Mouse (Mus musculus) liver, embryonic 16.5 days (tissue): ENCODE results near the gene Adcy1. TPM values are rescaled to one million over a fixed set of nuclear protein-coding genes. Genes with fewer than 3 reads are reported as not detected.
A peak's percentile ranks its signal among the peaks of the same experiment; 100 is the strongest.

Experiments used
- ATAC-seq: fragments of 200-750 bp; cut with Nextera tagmentation; 2 replicates; pipeline ENCODE4 v1.8.0; 2017; ENCODE audit warnings: low read depth, mild to moderate bottlenecking, moderate number of reproducible peaks, moderate library complexity
- H3K27ac ChIP-seq: fragments of 300-500 bp; sonication (generic); 2 replicates; pipeline ENCODE4 v1.5.1; 2014; ENCODE audit warnings: mild to moderate bottlenecking, low read length
- H3K27me3 ChIP-seq: fragments of 300-500 bp; sonication (generic); 2 replicates; pipeline ENCODE4 v1.6.1; 2014; ENCODE audit warnings: low read depth, low read length, mixed read lengths; ENCODE audit not compliant: control insufficient read depth, insufficient read depth
- H3K36me3 ChIP-seq: fragments of 300-500 bp; sonication (generic); 2 replicates; pipeline ENCODE4 v1.6.1; 2014; ENCODE audit warnings: mild to moderate bottlenecking; ENCODE audit not compliant: control insufficient read depth, insufficient read depth
- H3K4me1 ChIP-seq: fragments of 300-500 bp; sonication (generic); 2 replicates; pipeline ENCODE4 v1.6.1; 2014; ENCODE audit warnings: low read depth, low read length, mixed read lengths; ENCODE audit not compliant: control insufficient read depth
- H3K4me2 ChIP-seq: fragments of 300-500 bp; sonication (generic); 2 replicates; pipeline ENCODE4 v1.6.1; 2014; ENCODE audit warnings: low read depth, low read length, mixed read lengths
- H3K4me3 ChIP-seq: fragments of 300-500 bp; sonication (generic); 2 replicates; pipeline ENCODE4 v1.5.1; 2014; ENCODE audit warnings: low read depth, mild to moderate bottlenecking, low read length
- H3K9ac ChIP-seq: fragments of 300-500 bp; sonication (generic); 2 replicates; pipeline ENCODE4 v1.6.1; 2014; ENCODE audit warnings: low read depth, low read length
- H3K9me3 ChIP-seq: fragments of 300-500 bp; sonication (generic); replicated peaks from 2 replicates; pipeline ENCODE4 v1.6.1; 2016; ENCODE audit warnings: low read length; ENCODE audit not compliant: control insufficient read depth
- WGBS: fragments of 180-500 bp; shearing (Covaris S2); extraction: QIAGEN DNeasy Blood & Tissue Kit; methylation state at CpG from one replicate; pipeline ENCODE4 v1.1.7; 2014; ENCODE audit not compliant: insufficient replicate concordance; 5-methylcytosine and 5-hydroxymethylcytosine counted together
- polyA plus RNA-seq: library from polyadenylated mRNA; unstranded; fragments of >200 nt; fragmentation: Nextera tagmentation; extraction: Ambion mirVana; gene quantifications from 2 replicates; pipeline ENCODE4 v1.2.1, GENCODE M21; 2015

Gene Adcy1
- polyA plus RNA-seq, 1 experiment from 2014 or later: 0.31 TPM

DNA sequence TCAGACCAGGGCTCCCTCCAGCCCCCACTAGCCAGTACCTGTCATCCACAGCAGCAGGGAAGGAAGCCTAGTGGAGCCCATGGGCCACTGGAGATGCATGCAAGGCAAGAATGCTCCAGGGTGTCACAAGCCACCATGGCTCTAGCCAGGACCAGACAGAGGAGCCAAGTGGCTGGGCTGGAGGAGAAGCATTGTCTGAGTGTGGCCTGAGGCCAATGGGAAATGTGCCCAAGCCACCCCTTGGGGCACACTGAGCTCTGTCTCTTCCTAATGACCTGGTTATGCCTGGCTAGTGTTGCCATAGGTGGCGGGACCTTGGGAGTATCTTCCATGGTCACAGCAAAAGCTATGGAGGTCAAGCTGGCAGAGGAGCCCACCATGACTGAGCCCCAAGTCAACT is 106.4 kb downstream of the Adcy1 start:
- ATAC-seq: no peak
- WGBS: 43% methylated on average over 1 of the region's 1 CpGs

DNA sequence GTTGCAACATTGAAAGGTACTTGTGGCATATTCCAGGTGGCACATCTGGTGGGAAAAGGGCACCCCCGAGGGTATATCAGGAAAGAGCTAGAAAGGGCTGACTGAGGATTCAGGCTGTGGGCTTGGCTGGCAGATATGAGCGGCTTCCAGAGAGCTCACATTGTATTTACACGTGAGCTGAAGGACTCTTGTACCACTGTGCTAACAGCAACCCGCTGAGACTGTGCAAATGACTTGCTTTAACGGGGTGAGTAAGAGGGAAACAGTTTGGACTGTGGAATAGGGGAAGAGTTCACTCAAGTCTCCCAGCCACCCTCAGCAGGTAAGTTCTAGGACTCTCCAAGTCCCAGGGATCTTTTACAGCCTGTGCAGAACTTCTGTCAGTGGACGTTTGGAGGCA is 110.4 kb downstream of the Adcy1 start:
- H3K27ac ChIP-seq: no peak overlapping the region
- ATAC-seq: no peak
- no peaks in the 10 kb centered on the region for H3K27me3 ChIP-seq
- H3K36me3 ChIP-seq: no peaks in the 10 kb centered on the region
- H3K9me3 ChIP-seq: no peaks in the 10 kb centered on the region
- no peak overlapping the region for H3K9ac ChIP-seq
- WGBS: 46% methylated on average over 6 of the region's 6 CpGs
- no peak overlapping the region for H3K4me3 ChIP-seq
- no peak overlapping the region for H3K4me2 ChIP-seq
- no peaks in the 10 kb centered on the region for H3K4me1 ChIP-seq

More for the DNA sequence above, 106.4 kb downstream of the Adcy1 start:
- H3K4me1 ChIP-seq: no peaks in the 10 kb centered on the region
- no peak overlapping the region for H3K4me3 ChIP-seq
- H3K27ac ChIP-seq: no peak overlapping the region
- H3K4me2 ChIP-seq: no peak overlapping the region
- H3K9me3 ChIP-seq: no peaks in the 10 kb centered on the region
- H3K27me3 ChIP-seq: no peaks in the 10 kb centered on the region
- no peaks in the 10 kb centered on the region for H3K36me3 ChIP-seq
- H3K9ac ChIP-seq: no peak overlapping the region

DNA sequence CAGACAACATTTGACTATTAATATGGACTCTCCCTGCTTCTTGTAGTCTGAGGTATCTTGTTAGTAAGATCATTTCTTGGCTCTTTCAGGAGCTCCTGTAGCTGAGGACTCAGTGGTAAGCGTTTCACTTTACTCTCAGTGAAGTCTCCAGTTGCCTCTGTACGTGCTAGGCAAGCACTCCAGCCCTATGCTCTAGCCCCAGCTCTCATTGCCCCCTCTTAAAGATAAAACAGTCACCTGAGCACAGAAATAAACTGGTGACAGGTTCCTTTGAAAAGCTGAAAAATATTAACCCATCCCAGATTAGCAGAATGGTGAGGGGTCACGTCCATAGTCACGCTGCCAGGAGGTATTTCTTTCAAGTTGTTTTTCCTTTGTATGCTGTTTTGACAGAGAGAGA is 115.4 kb downstream of the Adcy1 start:
- H3K27me3 ChIP-seq: no peaks in the 10 kb centered on the region

DNA sequence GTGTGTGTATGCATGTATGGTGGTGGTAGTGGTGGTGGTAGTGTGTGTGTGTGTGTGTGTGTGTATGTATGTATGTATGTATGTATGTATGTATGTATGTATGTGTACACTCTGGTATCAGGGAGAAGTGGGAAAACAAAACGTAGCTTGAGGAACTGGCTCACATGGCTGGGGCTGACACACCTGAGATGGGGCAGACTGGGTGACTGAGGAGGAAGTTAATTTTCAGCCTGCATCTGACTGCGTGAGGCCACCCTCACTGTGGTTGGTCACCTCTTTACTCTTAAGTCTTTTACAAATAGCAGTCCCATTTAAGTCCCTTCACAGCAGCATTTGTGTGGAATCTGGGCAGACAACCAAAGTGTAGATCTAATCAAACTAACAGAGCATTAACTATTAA is 116.0 kb downstream of the Adcy1 start:
- no peak for ATAC-seq
- Histone ChIP-seq H3K4me1 (no peaks in the 10 kb centered on the region), H3K4me3 (no peak overlapping the region), H3K9ac (no peak overlapping the region), H3K36me3 (no peaks in the 10 kb centered on the region), H3K9me3 (no peaks in the 10 kb centered on the region), H3K27ac (no peak overlapping the region), H3K27me3 (no peaks in the 10 kb centered on the region), H3K4me2 (no peak overlapping the region)
- 39% methylated on average over 2 of the region's 2 CpGs for WGBS

More for the DNA sequence above, 115.4 kb downstream of the Adcy1 start:
- WGBS: 52% methylated on average over 4 of the region's 4 CpGs
- Histone ChIP-seq H3K9me3 (no peaks in the 10 kb centered on the region), H3K4me2 (no peak overlapping the region), H3K9ac (no peak overlapping the region), H3K4me3 (no peak overlapping the region), H3K36me3 (no peaks in the 10 kb centered on the region), H3K27ac (no peak overlapping the region), H3K4me1 (no peaks in the 10 kb centered on the region)
- 0 out of 2 replicates have a peak, but pooled peaks have one; percentile 24 for ATAC-seq

DNA sequence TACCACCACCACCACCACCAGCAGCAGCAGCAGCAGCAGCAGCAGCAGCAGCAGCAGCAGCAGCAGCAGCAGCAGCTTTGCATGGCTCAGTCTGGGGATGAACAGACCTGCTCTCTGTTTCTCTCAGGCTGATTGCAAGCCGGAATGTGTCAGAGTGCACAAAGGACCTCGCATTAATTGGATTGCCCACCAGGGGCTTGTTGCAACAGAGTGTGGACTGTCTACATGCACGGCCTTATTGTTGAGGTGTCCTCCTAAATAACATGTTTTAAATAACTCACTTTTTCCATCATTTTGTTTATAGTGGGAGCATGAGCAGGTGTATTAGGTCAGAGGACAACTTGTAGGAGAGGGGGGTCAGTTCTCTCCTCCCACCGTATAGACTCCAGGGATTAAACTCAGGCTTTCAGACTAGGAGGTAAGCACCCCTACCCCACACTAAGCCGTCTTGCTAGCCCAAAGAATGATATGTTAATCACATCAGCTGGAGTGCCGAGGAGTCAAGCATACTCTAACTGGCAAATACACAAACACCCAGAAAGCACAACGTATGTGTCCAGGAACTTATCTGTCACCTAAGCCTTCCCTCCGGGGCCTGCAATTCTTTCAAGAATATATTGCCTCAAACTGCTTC is 119.2 kb downstream of the Adcy1 start:
- Histone ChIP-seq H3K4me1 (no peaks in the 10 kb centered on the region), H3K27ac (no peak overlapping the region), H3K27me3 (no peaks in the 10 kb centered on the region), H3K4me2 (no peak overlapping the region), H3K4me3 (no peak overlapping the region), H3K9ac (no peak overlapping the region), H3K36me3 (no peaks in the 10 kb centered on the region), H3K9me3 (no peaks in the 10 kb centered on the region)
- 54% methylated on average over 8 of the region's 8 CpGs for WGBS
- no peak for ATAC-seq

DNA sequence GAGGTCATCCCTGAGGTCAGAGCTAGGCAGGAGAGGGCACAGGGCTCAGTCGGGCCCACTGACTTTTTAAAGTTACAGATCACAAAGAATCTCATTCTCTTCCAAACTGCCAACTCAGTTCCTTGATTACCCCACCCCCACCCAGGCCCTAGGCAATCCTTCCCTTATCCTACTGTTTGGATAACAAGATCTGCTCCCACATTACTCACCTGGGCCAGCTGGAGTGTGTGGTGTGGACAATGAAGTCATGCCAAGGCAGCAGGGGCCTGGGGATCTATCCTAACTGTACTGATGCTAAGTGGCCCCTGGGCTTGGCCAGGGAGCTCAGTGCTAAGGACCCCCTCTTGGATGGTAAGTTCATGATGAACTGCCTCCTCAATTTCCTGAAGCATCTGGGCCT is 121.1 kb downstream of the Adcy1 start:
- no peak for ATAC-seq
- no peak overlapping the region for H3K4me2 ChIP-seq
- 32% methylated on average over 1 of the region's 1 CpGs for WGBS

DNA sequence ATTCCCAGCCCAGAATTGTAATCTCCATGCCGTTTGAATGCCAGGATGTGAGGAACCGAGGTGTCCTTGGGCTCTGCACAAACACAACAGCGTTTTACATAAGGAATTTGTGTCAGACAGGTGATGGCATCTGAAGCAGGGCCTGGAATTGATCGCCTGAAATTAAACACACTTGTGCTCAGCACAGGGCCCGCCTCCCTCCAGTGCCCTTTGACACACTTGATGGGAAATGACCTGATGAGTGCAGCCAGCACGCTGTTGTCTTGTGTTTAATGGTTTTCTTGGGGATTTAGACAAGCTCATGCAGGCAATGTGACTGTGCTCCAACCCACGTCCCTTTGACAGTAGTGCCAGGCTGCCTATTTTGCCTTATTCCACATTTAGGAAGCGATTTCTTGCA is 124.2 kb downstream of the Adcy1 start:
- Histone ChIP-seq H3K9me3 (no peaks in the 10 kb centered on the region), H3K4me3 (no peak overlapping the region), H3K27ac (no peak overlapping the region), H3K27me3 (no peaks in the 10 kb centered on the region), H3K4me1 (no peaks in the 10 kb centered on the region; the same call in 1 of the 2 replicates), H3K36me3 (no peaks in the 10 kb centered on the region), H3K9ac (no peak overlapping the region), H3K4me2 (no peak overlapping the region)
- 0 out of 2 replicates have a peak, but pooled peaks have one; percentile 30 for ATAC-seq
- 40% methylated on average over 8 of the region's 8 CpGs for WGBS

More for the DNA sequence above, 121.1 kb downstream of the Adcy1 start:
- H3K9ac ChIP-seq: no peak overlapping the region
- no peaks in the 10 kb centered on the region for H3K36me3 ChIP-seq
- H3K27me3 ChIP-seq: no peaks in the 10 kb centered on the region
- no peak overlapping the region for H3K4me3 ChIP-seq
- H3K9me3 ChIP-seq: no peaks in the 10 kb centered on the region
- no peaks in the 10 kb centered on the region for H3K4me1 ChIP-seq
- H3K27ac ChIP-seq: no peak overlapping the region

DNA sequence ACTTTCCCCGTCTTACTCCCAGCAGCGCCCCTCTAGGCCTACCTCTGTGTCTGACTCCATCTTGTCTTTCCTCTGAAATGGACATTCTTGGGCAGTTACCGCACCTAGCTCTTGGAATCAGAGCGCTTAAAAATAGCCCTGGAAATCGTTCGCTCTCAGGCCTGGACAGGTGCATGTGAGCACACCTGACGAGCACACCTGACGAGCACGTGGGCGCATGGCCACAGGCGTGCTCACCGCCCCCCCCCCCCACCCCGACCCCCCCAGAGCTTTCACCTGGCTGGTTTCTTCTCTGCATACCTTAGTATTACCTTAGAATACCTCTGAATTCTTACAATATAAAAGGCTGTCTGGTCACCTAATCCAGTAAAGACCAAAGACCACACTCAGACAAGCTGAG is 125.2 kb downstream of the Adcy1 start, which contains the start of gene Gm11985:
Gm11985 (minus strand) TSS at position 101 of the 400 bp plus-strand sequence.
- H3K27me3 ChIP-seq: no peaks in the 10 kb centered on the region
- no peak within 1 kb of the TSS for H3K4me3 ChIP-seq
- H3K27ac ChIP-seq: no peak within 1 kb of the TSS
- 71% methylated on average over 12 of the region's 13 CpGs for WGBS
- no peak for ATAC-seq
- no peak within 1 kb of the TSS for H3K9ac ChIP-seq
- no peak within 1 kb of the TSS for H3K4me2 ChIP-seq
- H3K9me3 ChIP-seq: no peaks in the 10 kb centered on the region
- no peaks in the 10 kb centered on the region for H3K36me3 ChIP-seq
- H3K4me1 ChIP-seq: no peaks in the 10 kb centered on the region; the same call in 1 of the 2 replicates

DNA sequence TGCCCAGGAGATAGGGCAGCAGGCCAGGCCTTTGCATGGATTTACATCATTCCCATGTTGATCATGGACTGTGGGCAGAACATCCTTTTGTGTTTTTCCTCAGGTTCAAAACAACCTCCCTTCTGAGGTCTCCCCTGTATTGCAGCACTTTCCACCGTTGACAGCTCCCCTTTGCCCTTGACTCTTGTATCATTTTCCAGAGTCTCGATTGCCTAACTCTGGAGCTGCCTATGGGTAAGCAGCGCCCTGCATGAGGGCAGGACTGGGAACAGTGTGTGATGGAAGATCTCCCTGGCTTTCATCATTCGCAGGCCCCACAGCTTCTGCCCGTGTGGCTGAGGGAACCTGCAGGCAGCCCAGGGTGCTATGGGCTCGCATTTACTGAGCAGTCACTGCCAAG is 129.4 kb downstream of the Adcy1 start:
- no peaks in the 10 kb centered on the region for H3K9me3 ChIP-seq
- H3K4me2 ChIP-seq: no peak overlapping the region
- no peak overlapping the region for H3K9ac ChIP-seq
- no peaks in the 10 kb centered on the region; the same call in none of the 2 replicates for H3K4me1 ChIP-seq
- no peaks in the 10 kb centered on the region for H3K36me3 ChIP-seq
- peak overlapping the region; percentile 81 for H3K27ac ChIP-seq
- peak; percentile 79 for ATAC-seq
- H3K27me3 ChIP-seq: no peaks in the 10 kb centered on the region
- no peak overlapping the region for H3K4me3 ChIP-seq
- 27% methylated on average over 6 of the region's 6 CpGs for WGBS
